Mouse (Mus musculus) heart, embryonic 13.5 days (tissue): ENCODE measurements around the gene Ptpn11. TPM values are rescaled to one million over a fixed set of nuclear protein-coding genes. Genes with fewer than 3 reads are reported as not detected.
A peak's percentile ranks its signal among the peaks of the same experiment; 100 is the strongest.
"Not testable (repeated sequence)": the region's sequence is repeated elsewhere in the genome, so short reads cannot be mapped to it uniquely, and the experiment has no call there.

Source experiments
- ATAC-seq: fragments of 200-750 bp; cut with Nextera tagmentation; 2 replicates; pipeline ENCODE4 v1.8.0; 2017; ENCODE audit warnings: moderate TSS enrichment; ENCODE audit not compliant: insufficient number of reproducible peaks, low FRiP score, low TSS enrichment; ENCODE audit errors: extremely low read depth
- H3K27ac ChIP-seq: fragments of 300-500 bp; sonication (generic); replicated peaks from 2 replicates; pipeline ENCODE4 v1.5.1; 2015; ENCODE audit warnings: moderate library complexity, mild to moderate bottlenecking, inconsistent platforms
- H3K27me3 ChIP-seq: fragments of 300-500 bp; sonication (generic); replicated peaks from 2 replicates; pipeline ENCODE4 v1.6.1; 2015; ENCODE audit warnings: mild to moderate bottlenecking, inconsistent platforms
- H3K36me3 ChIP-seq: fragments of 300-500 bp; sonication (generic); 2 replicates; pipeline ENCODE4 v1.6.1; 2015; ENCODE audit warnings: mild to moderate bottlenecking, inconsistent platforms
- H3K4me1 ChIP-seq: fragments of 300-500 bp; sonication (generic); 2 replicates; pipeline ENCODE4 v1.6.1; 2015; ENCODE audit warnings: inconsistent platforms
- H3K4me2 ChIP-seq: fragments of 300-500 bp; sonication (generic); 2 replicates; pipeline ENCODE4 v1.6.1; 2015; ENCODE audit warnings: inconsistent platforms, mild to moderate bottlenecking, moderate library complexity
- H3K4me3 ChIP-seq: fragments of 300-500 bp; sonication (generic); 2 replicates; pipeline ENCODE4 v1.5.1; 2015; ENCODE audit warnings: moderate library complexity, mild to moderate bottlenecking, inconsistent platforms
- H3K9ac ChIP-seq: fragments of 300-500 bp; sonication (generic); 2 replicates; pipeline ENCODE4 v1.6.1; 2015; ENCODE audit warnings: inconsistent platforms, mild to moderate bottlenecking, moderate library complexity
- H3K9me3 ChIP-seq: fragments of 300-500 bp; sonication (generic); 2 replicates; pipeline ENCODE4 v1.6.1; 2016; ENCODE audit warnings: inconsistent platforms
- WGBS: fragments of 180-500 bp; shearing (Covaris S2); methylation state at CpG from one replicate; pipeline ENCODE4 v1.1.7; 2015; ENCODE audit warnings: mixed read lengths; 5-methylcytosine and 5-hydroxymethylcytosine counted together
- polyA plus RNA-seq: library from polyadenylated mRNA; unstranded; fragments of >200 nt; fragmentation: Nextera tagmentation; extraction: Ambion mirVana; gene quantifications from 2 replicates; pipeline ENCODE4 v1.2.1, GENCODE M21; 2015

Gene Ptpn11
- polyA plus RNA-seq, 1 experiment from 2014 or later, result 18.4 TPM

- Histone ChIP-seq H3K27ac (no peak overlapping the region), H3K4me3 (no peak overlapping the region), H3K36me3 (peaks cover 35% of the 10 kb centered on the region), H3K27me3 (no peaks in the 10 kb centered on the region), H3K4me2 (no peak overlapping the region), H3K9ac (no peak overlapping the region), H3K4me1 (peaks cover 2% of the 10 kb centered on the region; the same call in 1 of the 2 replicates), H3K9me3 (no peaks in the 10 kb centered on the region)
- ATAC-seq, result no peak
- 44% methylated on average over 7 of the region's 7 CpGs for WGBS
These were observed 23.5 kb upstream of the Ptpn11 start for GRCm38 (mm10) chr5:121214707-121215106.

- 89% methylated on average over 6 of the region's 6 CpGs for WGBS
- Histone ChIP-seq H3K4me3 (no peak overlapping the region), H3K9me3 (no peaks in the 10 kb centered on the region), H3K27ac (no peak overlapping the region), H3K4me1 (peaks cover 5% of the 10 kb centered on the region; the same call in 1 of the 2 replicates), H3K4me2 (no peak overlapping the region), H3K27me3 (no peaks in the 10 kb centered on the region), H3K36me3 (peaks cover 61% of the 10 kb centered on the region), H3K9ac (no peak overlapping the region)
- no peak for ATAC-seq
These were observed 20.9 kb upstream of the Ptpn11 start for GRCm38 (mm10) chr5:121212108-121212507.

- no peaks in the 10 kb centered on the region for H3K27me3 ChIP-seq
- no peak overlapping the region for H3K4me2 ChIP-seq
These were observed 19.4 kb upstream of the Ptpn11 start for GRCm38 (mm10) chr5:121210601-121210924.

GRCm38 (mm10) chr5:121209755-121210600 lies 18.8 kb upstream of the Ptpn11 start:
- ATAC-seq, result no peak
- peaks cover 77% of the 10 kb centered on the region for H3K36me3 ChIP-seq
- H3K4me2 ChIP-seq, result no peak overlapping the region
- no peaks in the 10 kb centered on the region for H3K9me3 ChIP-seq
- H3K27ac ChIP-seq, result no peak overlapping the region
- WGBS, result 90% methylated on average over 9 of the region's 9 CpGs
- H3K4me1 ChIP-seq, result peaks cover 26% of the 10 kb centered on the region
- H3K9ac ChIP-seq, result no peak overlapping the region
- no peaks in the 10 kb centered on the region for H3K27me3 ChIP-seq
- H3K4me3 ChIP-seq, result no peak overlapping the region

More at GRCm38 (mm10) chr5:121210601-121210924, 19.4 kb upstream of the Ptpn11 start:
- 86% methylated on average over 1 of the region's 1 CpGs for WGBS
- Histone ChIP-seq H3K9me3 (no peaks in the 10 kb centered on the region), H3K36me3 (peaks cover 76% of the 10 kb centered on the region), H3K27ac (no peak overlapping the region), H3K4me3 (no peak overlapping the region), H3K9ac (no peak overlapping the region), H3K4me1 (peaks cover 20% of the 10 kb centered on the region)
- ATAC-seq, result no peak

- Histone ChIP-seq H3K4me2 (peak overlapping the region; percentile 82; the same call in 1 of the 2 replicates), H3K9ac (peak overlapping the region; percentile 99; the same call in 1 of the 2 replicates)
- WGBS, result 58% methylated on average over 3 of the region's 3 CpGs
These were observed 15.8 kb upstream of the Ptpn11 start for GRCm38 (mm10) chr5:121206984-121207383.

GRCm38 (mm10) chr5:121206540-121206939 lies 15.3 kb upstream of the Ptpn11 start:
- Histone ChIP-seq H3K4me2 (peak overlapping the region; percentile 82), H3K9ac (peak overlapping the region; percentile 99), H3K4me3 (peak overlapping the region; percentile 98; the same call in 1 of the 2 replicates), H3K4me1 (peaks cover 26% of the 10 kb centered on the region), H3K27ac (no peak overlapping the region), H3K36me3 (peaks cover 61% of the 10 kb centered on the region), H3K27me3 (no peaks in the 10 kb centered on the region), H3K9me3 (no peaks in the 10 kb centered on the region)
- ATAC-seq, result no peak
- 78% methylated on average over 9 of the region's 9 CpGs for WGBS

More at GRCm38 (mm10) chr5:121206984-121207383, 15.8 kb upstream of the Ptpn11 start:
- Histone ChIP-seq H3K4me1 (peaks cover 26% of the 10 kb centered on the region), H3K4me3 (0 out of 2 replicates have a peak overlapping the region, but pooled peaks have one; percentile 98), H3K36me3 (peaks cover 66% of the 10 kb centered on the region), H3K27me3 (no peaks in the 10 kb centered on the region), H3K9me3 (no peaks in the 10 kb centered on the region), H3K27ac (no peak overlapping the region)
- no peak for ATAC-seq

GRCm38 (mm10) chr5:121205537-121206130 lies 14.4 kb upstream of the Ptpn11 start:
- H3K9me3 ChIP-seq, ATAC-seq, H3K27me3 ChIP-seq, H3K27ac ChIP-seq: not testable (repeated sequence)
- Histone ChIP-seq H3K9ac (peak overlapping the region; percentile 99), H3K4me1 (peaks cover 26% of the 10 kb centered on the region), H3K4me3 (peak overlapping the region; percentile 98), H3K4me2 (peak overlapping the region; percentile 82), H3K36me3 (peaks cover 52% of the 10 kb centered on the region)
- WGBS, result 60% methylated on average over 8 of the region's 10 CpGs

- Histone ChIP-seq H3K9ac (peak within 1 kb of the TSS; percentile 99), H3K4me1 (peaks cover 26% of the 10 kb centered on the region), H3K36me3 (peaks cover 40% of the 10 kb centered on the region), H3K4me3 (peak within 1 kb of the TSS; percentile 98), H3K27ac (peak within 1 kb of the TSS; percentile 72), H3K27me3 (no peaks in the 10 kb centered on the region), H3K9me3 (no peaks in the 10 kb centered on the region), H3K4me2 (peak within 1 kb of the TSS; percentile 82)
- WGBS, result 1% methylated on average over 52 of the region's 52 CpGs
- ATAC-seq, result peak; percentile 72
These were observed 13.2 kb upstream of the Ptpn11 start, which contains the start of gene Rpl6 for GRCm38 (mm10) chr5:121204132-121205089. TSS of gene Rpl6 (plus strand) at chr5:121204481.

- no peak overlapping the region for H3K27ac ChIP-seq
- no peak for ATAC-seq
- no peaks in the 10 kb centered on the region for H3K27me3 ChIP-seq
- no peak overlapping the region for H3K4me3 ChIP-seq
- H3K9me3 ChIP-seq, result no peaks in the 10 kb centered on the region
- WGBS, result 75% methylated on average over 1 of the region's 1 CpGs
- H3K4me2 ChIP-seq, result no peak overlapping the region
- H3K4me1 ChIP-seq, result peaks cover 25% of the 10 kb centered on the region
- H3K36me3 ChIP-seq, result peaks cover 20% of the 10 kb centered on the region
- no peak overlapping the region for H3K9ac ChIP-seq
These were observed 11.3 kb upstream of the Ptpn11 start for GRCm38 (mm10) chr5:121202467-121202866.

- Histone ChIP-seq H3K27ac (no peak overlapping the region), H3K36me3 (peaks cover 13% of the 10 kb centered on the region), H3K4me2 (no peak overlapping the region), H3K9ac (no peak overlapping the region), H3K9me3 (no peaks in the 10 kb centered on the region), H3K4me3 (no peak overlapping the region), H3K4me1 (peaks cover 18% of the 10 kb centered on the region), H3K27me3 (no peaks in the 10 kb centered on the region)
- 40% methylated on average over 3 of the region's 3 CpGs for WGBS
- ATAC-seq, result no peak
These were observed 10.5 kb upstream of the Ptpn11 start for GRCm38 (mm10) chr5:121201739-121202138.

- no peak overlapping the region for H3K4me2 ChIP-seq
- H3K9me3 ChIP-seq, result no peaks in the 10 kb centered on the region
- no peaks in the 10 kb centered on the region for H3K27me3 ChIP-seq
- H3K27ac ChIP-seq, result no peak overlapping the region
- H3K9ac ChIP-seq, result no peak overlapping the region
- H3K4me3 ChIP-seq, result no peak overlapping the region
- H3K4me1 ChIP-seq, result no peaks in the 10 kb centered on the region; the same call in 1 of the 2 replicates
- no peaks in the 10 kb centered on the region for H3K36me3 ChIP-seq
- 70% methylated on average over 5 of the region's 5 CpGs for WGBS
- no peak for ATAC-seq
These were observed 7.2 kb upstream of the Ptpn11 start for GRCm38 (mm10) chr5:121198376-121198775.
